Mouse (Mus musculus) Patski (cell line): ENCODE results near the gene Tm4sf20. TPM values are rescaled to one million over a fixed set of nuclear protein-coding genes. Genes with fewer than 3 reads are reported as not detected.
A peak's percentile ranks its signal among the peaks of the same experiment; 100 is the strongest.

Source experiments
- ATAC-seq: fragments of 100-300 bp; one replicate; pipeline ENCODE4 v1.8.0; 2021
- CTCF ChIA-PET: fragments of 350-600 bp; sonication (Branson Sonifier 250); formaldehyde crosslinking; loops from one replicate; lab custom pipeline; 2022; ENCODE audit warnings: inconsistent platforms; lab: Charles Lee
- POLR2A ChIA-PET: fragments of 350-600 bp; sonication (Branson Sonifier 250); formaldehyde crosslinking; loops from one replicate; lab custom pipeline; 2022; ENCODE audit warnings: antibody characterized with exemption, inconsistent platforms; lab: Charles Lee
- DNase-seq: peaks from one replicate; pipeline ENCODE4 v3.0.0-alpha.2; 2011; ENCODE audit warnings: low read depth, low spot score
- H3K27me3 ChIP-seq: fragments of 371-371 bp; one replicate; pipeline ENCODE4 v1.5.1; 2021
- CTCF ChIP-seq: fragments of 100-300 bp; IDR thresholded peaks from one replicate; pipeline ENCODE4 v1.5.1; 2021
- in situ Hi-C: fragments of 300-500 bp; cut with MboI; formaldehyde crosslinking; loops from 3 replicates; pipeline ENCODE4 v1.11.1; 2018; ENCODE audit warnings: low pct_unique_long_range_greater_than_20kb, mixed read lengths
- polyA plus RNA-seq: library from polyadenylated mRNA; unstranded; gene quantifications from one replicate; pipeline ENCODE4 v1.2.3, GENCODE M21; 2021

Gene Tm4sf20
- polyA plus RNA-seq, 1 experiment from 2014 or later = 0.06 TPM

DNA sequence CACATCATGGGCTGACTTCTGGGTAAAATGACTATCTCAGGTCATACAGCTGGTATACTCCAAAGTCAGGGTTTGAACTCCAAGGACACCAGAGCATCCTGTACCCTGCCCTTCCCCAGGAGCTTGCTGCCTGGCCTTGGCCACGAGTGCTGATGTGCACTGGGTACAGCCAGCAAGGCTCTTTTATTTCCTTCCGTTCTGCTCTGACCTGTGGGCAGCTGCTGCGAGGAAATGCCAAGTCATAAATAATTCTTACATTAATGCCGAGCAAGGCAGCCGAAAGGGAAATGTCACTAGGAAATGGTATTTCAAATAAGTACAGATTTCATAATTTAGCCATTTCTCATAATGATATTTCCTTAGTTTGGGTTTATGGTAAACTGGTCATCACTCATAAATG is 30.0 kb upstream of the Tm4sf20 start:
- in situ Hi-C loops = loop anchor here (10.0 to 25.0 kb wide), 2 partner anchors 46 to 789 kb away; no protein-coding TSS in a partner anchor
- H3K27me3 ChIP-seq = no peaks in the 10 kb centered on the region
- DNase-seq = no peak
- no peak for TF ChIP-seq CTCF
- ATAC-seq = no peak
- CTCF ChIA-PET = interaction anchor here (1.4 kb wide), 2 partner anchors 8 to 189 kb away, joined by 4 read pairs; no protein-coding TSS in a partner anchor
- POLR2A ChIA-PET = no interaction called here

DNA sequence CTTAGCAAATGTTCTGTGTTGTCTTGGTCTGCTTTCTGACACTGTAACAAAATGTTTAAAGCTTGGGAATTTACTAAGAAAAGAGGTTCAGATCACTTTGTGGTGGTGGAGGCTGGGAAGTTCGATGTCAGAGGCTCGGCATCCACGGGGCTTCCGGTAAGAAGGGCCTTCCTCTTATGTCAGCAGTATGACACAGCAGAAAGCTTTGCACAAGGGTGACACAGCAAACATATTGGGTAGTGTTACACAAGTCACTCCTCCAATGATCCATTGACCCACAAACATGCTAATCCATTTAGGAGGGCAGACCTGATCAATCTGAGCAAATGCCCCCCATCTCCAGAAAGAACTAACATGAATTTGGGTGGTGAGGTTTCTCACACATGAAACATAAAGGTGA is 28.8 kb upstream of the Tm4sf20 start:
- H3K27me3 ChIP-seq = no peaks in the 10 kb centered on the region
- ChIA-PET CTCF (interaction anchor here (1.2 to 3.1 kb wide), 3 partner anchors 10 to 11 kb away, joined by 3 to 11 read pairs (median 4); no protein-coding TSS in a partner anchor), POLR2A (no interaction called here)
- in situ Hi-C loops = loop anchor here (10.0 to 25.0 kb wide), 2 partner anchors 48 to 790 kb away; no protein-coding TSS in a partner anchor
- DNase-seq (no peak), ATAC-seq (no peak)
- no peak for TF ChIP-seq CTCF

DNA sequence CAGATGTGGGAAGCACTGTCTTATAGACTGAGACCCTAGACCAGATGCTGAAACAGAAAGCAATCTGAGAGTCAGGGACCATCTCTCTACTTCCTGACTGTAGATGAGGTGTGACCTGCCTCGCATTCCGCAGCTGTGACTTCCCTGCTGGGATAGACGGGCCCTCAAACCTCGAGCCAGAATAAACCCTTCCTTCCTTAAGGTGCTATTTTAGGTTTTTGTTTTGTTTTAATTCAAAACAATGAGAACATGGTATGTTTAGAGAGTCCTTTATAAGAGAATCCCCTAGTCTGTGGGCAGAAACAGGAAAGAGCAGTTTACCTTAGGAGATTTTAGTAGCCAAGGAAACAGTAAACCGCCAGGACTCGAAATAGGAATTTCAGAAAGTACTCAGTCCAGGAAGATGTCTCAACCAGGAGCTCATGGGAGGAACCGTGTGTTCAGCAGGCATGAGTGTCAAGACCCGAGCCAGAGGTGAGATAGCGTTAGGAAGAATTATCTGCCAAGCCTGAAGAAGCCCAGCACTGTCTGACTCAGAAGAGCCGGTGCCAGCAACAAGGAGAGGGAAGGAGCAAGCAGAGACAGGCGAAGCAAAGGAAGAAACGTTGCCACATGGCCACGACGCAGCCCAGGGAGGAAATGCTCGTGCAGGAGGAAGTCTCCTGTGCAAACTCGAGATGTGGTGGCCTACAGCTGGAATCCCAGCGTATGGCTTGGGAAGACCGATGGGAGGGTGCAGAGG is 27.6 kb upstream of the Tm4sf20 start:
- in situ Hi-C loops = loop anchor here (10.0 to 25.0 kb wide), 2 partner anchors 49 to 791 kb away; no protein-coding TSS in a partner anchor
- CTCF ChIA-PET = interaction anchor here (2.3 to 3.1 kb wide), 2 partner anchors 7 to 9 kb away, joined by 7 to 11 read pairs; no protein-coding TSS in a partner anchor
- no peak for TF ChIP-seq CTCF
- ATAC-seq (no peak), DNase-seq (no peak)
- H3K27me3 ChIP-seq = no peaks in the 10 kb centered on the region
- POLR2A ChIA-PET = interaction anchor here (0.8 to 1.5 kb wide), 3 partner anchors 9 to 924 kb away, joined by 3 read pairs; no protein-coding TSS in a partner anchor

DNA sequence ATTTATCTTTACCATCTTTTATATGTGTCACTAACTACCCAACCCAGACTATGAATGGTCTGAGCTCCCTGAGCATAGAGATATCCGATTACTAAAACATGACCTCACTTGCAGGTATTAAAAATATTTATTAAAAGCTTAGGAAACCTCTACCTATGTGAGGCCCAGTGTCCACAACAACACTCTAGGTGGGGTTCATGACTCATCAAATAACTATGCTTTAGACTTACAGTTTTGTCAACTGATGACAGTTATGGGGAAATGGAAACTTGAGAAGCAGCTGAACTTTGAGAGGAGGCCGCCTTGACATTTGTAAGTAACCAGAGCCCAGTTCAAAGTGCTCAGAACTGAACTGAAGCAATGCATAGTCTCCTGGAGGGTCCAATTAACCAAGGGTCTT is 26.9 kb upstream of the Tm4sf20 start:
- no peak for TF ChIP-seq CTCF
- H3K27me3 ChIP-seq = no peaks in the 10 kb centered on the region
- ATAC-seq = peak; percentile 52
- no peak for DNase-seq
- in situ Hi-C loops = loop anchor here (10.0 to 25.0 kb wide), 2 partner anchors 50 to 792 kb away; no protein-coding TSS in a partner anchor
- POLR2A ChIA-PET = interaction anchor here (1.2 to 1.5 kb wide), 2 partner anchors 10 to 36 kb away, joined by 3 read pairs; no protein-coding TSS in a partner anchor
- CTCF ChIA-PET = interaction anchor here (1.2 to 3.1 kb wide), 4 partner anchors 8 to 192 kb away, joined by 3 to 12 read pairs (median 9); no protein-coding TSS in a partner anchor

DNA sequence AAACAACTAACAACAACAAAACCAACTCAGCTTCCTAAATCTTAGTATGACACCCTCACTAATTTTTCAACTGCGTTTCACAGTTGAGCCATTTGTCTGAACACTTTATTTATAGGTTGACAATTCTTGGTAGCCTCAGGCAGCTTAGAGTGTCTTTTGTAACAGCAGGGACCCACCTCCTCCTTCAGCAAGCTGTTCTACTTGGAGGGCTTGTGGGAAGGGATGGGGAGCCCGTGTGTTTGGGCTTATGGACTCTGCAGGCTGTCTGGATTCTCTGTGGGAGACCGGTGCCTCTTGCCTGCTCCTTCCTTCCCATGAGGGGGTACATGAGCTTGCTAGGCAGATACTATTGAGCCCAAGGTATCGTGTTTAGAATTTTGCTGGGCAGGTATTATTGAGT is 25.7 kb upstream of the Tm4sf20 start:
- CTCF ChIA-PET = interaction anchor here (0.8 to 2.3 kb wide), 9 partner anchors 9 to 1413 kb away, joined by 3 to 12 read pairs (median 3); partner anchors contain the start of gene Agfg1
- POLR2A ChIA-PET = interaction anchor here (0.6 to 1.0 kb wide), 4 partner anchors 27 to 188 kb away, joined by 3 to 7 read pairs (median 4); no protein-coding TSS in a partner anchor
- ATAC-seq = peak; percentile 27
- no peak for TF ChIP-seq CTCF
- no peaks in the 10 kb centered on the region for H3K27me3 ChIP-seq
- in situ Hi-C loops = loop anchor here (5.0 to 25.0 kb wide), 3 partner anchors 51 to 793 kb away; no protein-coding TSS in a partner anchor
- no peak for DNase-seq

DNA sequence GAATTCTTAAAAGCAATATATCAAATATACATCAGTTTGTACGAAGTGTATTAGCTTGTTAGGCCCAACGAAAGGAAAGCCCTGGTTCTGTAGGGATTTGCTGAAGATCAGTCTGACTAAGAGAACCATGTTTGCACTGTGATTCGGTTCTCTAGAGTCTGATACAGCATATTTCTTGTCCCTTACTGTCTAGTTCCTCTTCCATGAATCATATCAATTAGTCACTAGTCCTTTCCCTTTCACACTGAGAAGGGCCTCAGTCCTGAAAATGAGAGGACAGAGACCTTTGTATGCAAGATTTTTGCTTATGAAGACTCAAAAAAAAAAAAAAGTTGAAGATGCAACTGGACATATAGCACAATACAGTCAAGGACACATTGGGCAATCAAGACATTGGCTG is 24.8 kb upstream of the Tm4sf20 start:
- ChIA-PET POLR2A (interaction anchor here (1.0 kb wide), 1 partner anchor 111 kb away, joined by 3 read pairs; no protein-coding TSS in a partner anchor), CTCF (interaction anchor here (0.8 to 2.3 kb wide), 9 partner anchors 10 to 194 kb away, joined by 3 to 12 read pairs (median 3); partner anchors contain the start of gene Agfg1)
- no peak for DNase-seq
- in situ Hi-C loops = loop anchor here (5.0 to 25.0 kb wide), 3 partner anchors 52 to 794 kb away; no protein-coding TSS in a partner anchor
- ATAC-seq = no peak
- no peak for TF ChIP-seq CTCF
- no peaks in the 10 kb centered on the region for H3K27me3 ChIP-seq

- H3K27me3 ChIP-seq = no peaks in the 10 kb centered on the region
- no peak for DNase-seq
- POLR2A ChIA-PET = no interaction called here
- ATAC-seq = no peak
- CTCF ChIA-PET = interaction anchor here (0.8 to 1.4 kb wide), 5 partner anchors 13 to 182 kb away, joined by 3 to 5 read pairs (median 3); no protein-coding TSS in a partner anchor
- no peak for TF ChIP-seq CTCF
- in situ Hi-C loops = loop anchor here (5.0 to 25.0 kb wide), 3 partner anchors 53 to 795 kb away; no protein-coding TSS in a partner anchor
Measured at GRCm38 (mm10) chr1:82792238-82792637, 24.0 kb upstream of the Tm4sf20 start.

- no peaks in the 10 kb centered on the region for H3K27me3 ChIP-seq
- in situ Hi-C loops = loop anchor here (5.0 to 25.0 kb wide), 3 partner anchors 54 to 796 kb away; no protein-coding TSS in a partner anchor
- no peak for ATAC-seq
- DNase-seq = no peak
- ChIA-PET CTCF (interaction anchor here (0.6 kb wide), 1 partner anchor 197 kb away, joined by 3 read pairs; no protein-coding TSS in a partner anchor), POLR2A (no interaction called here)
- TF ChIP-seq CTCF = no peak
Measured at GRCm38 (mm10) chr1:82791105-82791504, 22.8 kb upstream of the Tm4sf20 start.

DNA sequence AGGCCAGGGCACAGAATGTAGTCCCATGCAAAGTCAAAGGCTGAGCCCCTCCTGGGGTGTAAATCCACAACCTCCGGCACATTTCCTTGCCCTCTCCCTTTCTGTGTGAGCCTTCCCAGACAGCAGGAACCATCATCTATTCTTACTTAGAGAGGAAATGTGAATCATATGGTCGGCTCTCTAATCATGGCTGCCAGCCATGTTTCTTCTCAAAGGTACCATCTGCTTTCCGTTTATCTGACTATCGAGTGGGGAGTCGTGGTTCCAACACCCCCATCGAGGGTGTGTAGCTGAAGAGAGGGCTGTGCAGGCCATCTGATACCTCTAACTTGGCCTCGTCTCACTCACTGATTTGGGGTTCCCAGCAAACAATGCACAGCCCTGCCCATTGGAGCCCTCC is 19.8 kb upstream of the Tm4sf20 start:
- no peaks in the 10 kb centered on the region for H3K27me3 ChIP-seq
- ChIA-PET POLR2A (interaction anchor here (1.0 kb wide), 2 partner anchors 51 to 199 kb away, joined by 3 to 8 read pairs; partner anchors contain the start of gene Agfg1), CTCF (interaction anchor here (0.7 to 2.6 kb wide), 23 partner anchors 8 to 290 kb away, joined by 3 to 19 read pairs (median 4); partner anchors contain the start of gene Agfg1)
- ATAC-seq (no peak), DNase-seq (no peak)
- in situ Hi-C loops = loop anchor here (10.0 to 25.0 kb wide), 2 partner anchors 799 to 927 kb away; no protein-coding TSS in a partner anchor
- TF ChIP-seq CTCF = no peak

DNA sequence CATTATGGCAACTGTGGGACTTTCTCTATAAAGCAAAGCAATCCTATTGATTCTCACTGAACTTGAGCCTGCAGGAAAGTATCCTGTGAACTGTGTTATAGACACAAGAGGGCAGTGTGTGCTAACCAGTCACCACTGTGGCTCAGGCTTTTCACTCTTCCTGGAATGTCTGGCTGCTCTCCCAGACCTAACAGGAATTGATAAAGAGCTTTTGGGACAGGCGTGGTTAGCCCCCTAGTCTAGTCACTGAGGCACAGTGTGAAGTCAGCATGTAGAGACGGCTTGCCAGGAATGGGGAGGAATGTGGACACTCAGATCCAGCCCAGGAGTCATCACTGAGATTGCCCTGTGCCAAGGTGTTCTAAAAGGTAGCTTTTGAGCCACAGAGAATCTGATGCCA is 19.2 kb upstream of the Tm4sf20 start:
- peak; percentile 94 for TF ChIP-seq CTCF
- POLR2A ChIA-PET = interaction anchor here (1.0 kb wide), 2 partner anchors 52 to 200 kb away, joined by 3 to 8 read pairs; partner anchors contain the start of gene Agfg1
- in situ Hi-C loops = loop anchor here (10.0 to 25.0 kb wide), 2 partner anchors 800 to 927 kb away; no protein-coding TSS in a partner anchor
- no peak for DNase-seq
- ATAC-seq = peak; percentile 83
- CTCF ChIA-PET = interaction anchor here (0.6 to 2.6 kb wide), 24 partner anchors 9 to 291 kb away, joined by 3 to 19 read pairs (median 4); partner anchors contain the start of gene Agfg1
- H3K27me3 ChIP-seq = no peaks in the 10 kb centered on the region
